Mouse (Mus musculus): ENCODE results near the gene Ttc17. TPM values are rescaled to one million over a fixed set of nuclear protein-coding genes. Genes with fewer than 3 reads are reported as not detected.
"Not testable (repeated sequence)": the region's sequence is repeated elsewhere in the genome, so short reads cannot be mapped to it uniquely, and the experiment has no call there.

Gene Ttc17
- total RNA-seq, 2 experiments from 2014 or later = 16.2 to 25.5 TPM

- no peak for ATAC-seq (replicated peaks; ENCODE audit: low FRiP score, low TSS enrichment, poor library complexity, severe bottlenecking)
Measured at GRCm38 (mm10) chr2:94387846-94388245, 18.6 kb downstream of the Ttc17 start.

GRCm38 (mm10) chr2:94384483-94384882 is 22.0 kb downstream of the Ttc17 start:
- ATAC-seq (replicated peaks; ENCODE audit: low FRiP score, low TSS enrichment, poor library complexity, severe bottlenecking) = not testable (repeated sequence)

- ATAC-seq (replicated peaks; ENCODE audit: low FRiP score, low TSS enrichment, poor library complexity, severe bottlenecking) = no peak
Measured at GRCm38 (mm10) chr2:94381057-94381647, 25.3 kb downstream of the Ttc17 start.

GRCm38 (mm10) chr2:94378678-94379077 is 27.8 kb downstream of the Ttc17 start:
- ATAC-seq (replicated peaks; ENCODE audit: low FRiP score, low TSS enrichment, poor library complexity, severe bottlenecking) = no peak

GRCm38 (mm10) chr2:94371093-94371492 is 35.4 kb downstream of the Ttc17 start:
- 0 out of 2 replicates have a peak, but pooled peaks have one; percentile 63 for ATAC-seq (replicated peaks; ENCODE audit: low FRiP score, low TSS enrichment, poor library complexity, severe bottlenecking)

GRCm38 (mm10) chr2:94363821-94364220 is 42.7 kb downstream of the Ttc17 start:
- no peak for ATAC-seq (replicated peaks; ENCODE audit: low FRiP score, low TSS enrichment, poor library complexity, severe bottlenecking)

GRCm38 (mm10) chr2:94360398-94360973 is 46.0 kb downstream of the Ttc17 start:
- no peak for ATAC-seq (replicated peaks; ENCODE audit: low FRiP score, low TSS enrichment, poor library complexity, severe bottlenecking)

GRCm38 (mm10) chr2:94348165-94348591 is 58.3 kb downstream of the Ttc17 start:
- no peak for ATAC-seq (replicated peaks; ENCODE audit: low FRiP score, low TSS enrichment, poor library complexity, severe bottlenecking)

- no peak for ATAC-seq (replicated peaks; ENCODE audit: low FRiP score, low TSS enrichment, poor library complexity, severe bottlenecking)
Measured at GRCm38 (mm10) chr2:94346746-94347145, 59.7 kb downstream of the Ttc17 start.

- no peak; the same call in 1 of the 2 replicates for ATAC-seq (replicated peaks; ENCODE audit: low FRiP score, low TSS enrichment, poor library complexity, severe bottlenecking)
Measured at GRCm38 (mm10) chr2:94344624-94345023, 61.9 kb downstream of the Ttc17 start.

GRCm38 (mm10) chr2:94343290-94344285 is 62.9 kb downstream of the Ttc17 start:
- ATAC-seq (replicated peaks; ENCODE audit: low FRiP score, low TSS enrichment, poor library complexity, severe bottlenecking) = no peak

GRCm38 (mm10) chr2:94340769-94341168 is 65.7 kb downstream of the Ttc17 start:
- ATAC-seq (replicated peaks; ENCODE audit: low FRiP score, low TSS enrichment, poor library complexity, severe bottlenecking) = no peak

- ATAC-seq (replicated peaks; ENCODE audit: low FRiP score, low TSS enrichment, poor library complexity, severe bottlenecking) = no peak
Measured at GRCm38 (mm10) chr2:94339495-94339894, 67.0 kb downstream of the Ttc17 start.

GRCm38 (mm10) chr2:94336336-94336735 is 70.2 kb downstream of the Ttc17 start:
- ATAC-seq (replicated peaks; ENCODE audit: low FRiP score, low TSS enrichment, poor library complexity, severe bottlenecking) = no peak

GRCm38 (mm10) chr2:94334742-94335046 is 71.8 kb downstream of the Ttc17 start:
- ATAC-seq (replicated peaks; ENCODE audit: low FRiP score, low TSS enrichment, poor library complexity, severe bottlenecking) = 0 out of 2 replicates have a peak, but pooled peaks have one; percentile 38

- ATAC-seq (replicated peaks; ENCODE audit: low FRiP score, low TSS enrichment, poor library complexity, severe bottlenecking) = no peak
Measured at GRCm38 (mm10) chr2:94333841-94334741, 72.4 kb downstream of the Ttc17 start.

GRCm38 (mm10) chr2:94333086-94333485 is 73.4 kb downstream of the Ttc17 start:
- no peak for ATAC-seq (replicated peaks; ENCODE audit: low FRiP score, low TSS enrichment, poor library complexity, severe bottlenecking)

GRCm38 (mm10) chr2:94329336-94329735 is 77.2 kb downstream of the Ttc17 start:
- ATAC-seq (replicated peaks; ENCODE audit: low FRiP score, low TSS enrichment, poor library complexity, severe bottlenecking) = no peak

GRCm38 (mm10) chr2:94327836-94328235 is 78.7 kb downstream of the Ttc17 start:
- ATAC-seq (replicated peaks; ENCODE audit: low FRiP score, low TSS enrichment, poor library complexity, severe bottlenecking) = no peak
